22 mouse cellular contexts compared by ENCODE assay signal in the genomic region with DNA sequence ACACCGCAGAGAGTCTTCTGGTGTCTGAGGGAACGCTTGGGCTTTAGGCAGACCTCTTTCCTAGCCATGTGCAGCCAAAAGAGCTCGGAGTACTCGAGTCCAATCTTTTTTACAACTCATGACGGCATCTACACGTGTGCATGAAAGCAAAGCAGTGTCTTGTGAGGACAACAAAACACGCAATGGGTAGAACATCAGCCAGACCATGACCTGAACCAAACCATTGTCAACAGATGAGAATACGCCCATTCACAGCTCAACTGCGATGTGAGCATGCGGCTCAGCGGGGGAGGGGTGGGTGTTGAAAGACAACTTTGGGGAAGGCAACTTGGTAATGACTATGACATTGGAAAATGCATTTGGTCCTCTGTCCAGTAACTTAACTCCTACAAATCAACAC. TPM values are rescaled to one million over a fixed set of nuclear protein-coding genes. Genes with fewer than 3 reads are reported as not detected.
DNase-seq lines count a peak whose midpoint lies in the region; ATAC-seq and TF ChIP-seq lines count a peak whose summit lies in the region.
"Had no signal": no experiment of that assay in that cellular context is flagged by ENCODE, and none has a peak within 500 bp of the region (broad histone marks: within the 10 kb centered on the region; RNA-seq: fewer than 3 reads in every experiment).

No protein-coding gene starts in this region.

- no peak overlapping the region for H3K4me2 ChIP-seq in hindbrain, embryonic 11.5 days (replicated peaks; ENCODE audit: low read depth, low read length)
- H3K4me2 ChIP-seq: heart, embryonic 11.5 days; limb, embryonic 13.5 days; liver, embryonic 12.5 days; midbrain, embryonic 11.5 days had no signal

- no peak for TF ChIP-seq POLR2A in cerebellum, adult 2 months (IDR thresholded peaks at IDR 0.05; ENCODE audit: borderline replicate concordance, insufficient read depth, low read length)

- no peak overlapping the region for H3K9ac ChIP-seq in hindbrain, embryonic 11.5 days (ENCODE audit: low read depth, low read length)
- H3K9ac ChIP-seq: forebrain, postnatal 0 days; limb, embryonic 13.5 days; liver, embryonic 12.5 days had no signal

- H3K4me1 ChIP-seq in cerebellum, adult 2 months (ENCODE audit: control insufficient read depth, insufficient read depth, low read length): peaks cover 9% of the 10 kb centered on the region
- no peaks in the 10 kb centered on the region for H3K4me1 ChIP-seq in hindbrain, embryonic 11.5 days (replicated peaks; ENCODE audit: control insufficient read depth, insufficient read depth, low read length)

- no peaks in the 10 kb centered on the region for H3K9me3 ChIP-seq in hindbrain, embryonic 11.5 days (ENCODE audit: control insufficient read depth, low read length)
- H3K9me3 ChIP-seq: forebrain, embryonic 10.5 days; hindbrain, embryonic 10.5 days; limb, embryonic 13.5 days; liver, embryonic 12.5 days had no signal

- no peaks in the 10 kb centered on the region for H3K27me3 ChIP-seq in cerebellum, adult 2 months (ENCODE audit: control insufficient read depth, insufficient read depth, low read length)
- no peaks in the 10 kb centered on the region for H3K27me3 ChIP-seq in hindbrain, embryonic 11.5 days (ENCODE audit: control insufficient read depth, insufficient read depth, low read length)
- H3K27me3 ChIP-seq: limb, embryonic 13.5 days; liver, embryonic 12.5 days had no signal

- no peak for TF ChIP-seq CTCF in cerebellum, adult 2 months (IDR thresholded peaks at IDR 0.05; ENCODE audit: borderline replicate concordance, insufficient read depth, low read depth, low read length)
- no peak for TF ChIP-seq CTCF in layer of hippocampus, adult 2 months (conservative IDR thresholded peaks at IDR 0.05)

- WGBS in cerebellum, adult 2 months: 80% methylated on average over 11 of the region's 11 CpGs
- 84% methylated on average over 11 of the region's 11 CpGs for WGBS in hindbrain, embryonic 11.5 days

- no peak overlapping the region for H3K4me3 ChIP-seq in cerebellum, adult 2 months (replicated peaks; ENCODE audit: insufficient read depth, low read depth, low read length)
- H3K4me3 ChIP-seq in layer of hippocampus, adult 2 months: no peak overlapping the region
- no peak overlapping the region for H3K4me3 ChIP-seq in hindbrain, embryonic 11.5 days (ENCODE audit: low read depth, low read length)
- H3K4me3 ChIP-seq: forebrain, embryonic 10.5 days; hindbrain, embryonic 10.5 days; limb, embryonic 13.5 days; liver, embryonic 12.5 days had no signal

- peak; percentile 22 to 34 for DNase-seq in cerebellum, adult 2 months
- DNase-seq in layer of hippocampus, adult 2 months (ENCODE audit: low spot score in 2 of 2): peak in 1 of 2 experiments; percentile 31
- no peak for DNase-seq in layer of hippocampus, postnatal 14 days (ENCODE audit: low spot score in 2 of 2)
- peak; percentile 34 for DNase-seq in right cerebral cortex, postnatal 4 days
- no peak for DNase-seq in right cerebral cortex, postnatal 10 days (ENCODE audit: low spot score in 2 of 2)
- DNase-seq in hindbrain, embryonic 11.5 days (ENCODE audit: low spot score): no peak
- no peak for DNase-seq in urinary bladder, adult 2 months (ENCODE audit: low spot score)
- DNase-seq: adrenal gland, postnatal 25 days; cerebellum, adult 11 months; forebrain, postnatal 0 days; lung, adult 18-20 months; lung, postnatal 10 days; thymus, postnatal 36 days had no signal

- H3K36me3 ChIP-seq in hindbrain, embryonic 11.5 days (ENCODE audit: control insufficient read depth, insufficient read depth, low read length): no peaks in the 10 kb centered on the region
- H3K36me3 ChIP-seq: liver, embryonic 12.5 days had no signal

- no peak for ATAC-seq in cerebellum, adult (ENCODE audit: insufficient number of reproducible peaks, low FRiP score, low TSS enrichment)
- ATAC-seq in hindbrain, embryonic 11.5 days (ENCODE audit: low FRiP score): no peak
- ATAC-seq: forebrain, postnatal 0 days; hindbrain, postnatal 0 days; intestine, postnatal 0 days; liver, embryonic 12.5 days had no signal

- H3K27ac ChIP-seq in cerebellum, adult 2 months (ENCODE audit: insufficient read depth, low read length): peak overlapping the region; percentile 61; the same call in 1 of the 2 replicates
- peak overlapping the region; percentile 72 for H3K27ac ChIP-seq in layer of hippocampus, adult 2 months
- no peak overlapping the region for H3K27ac ChIP-seq in hindbrain, embryonic 11.5 days (ENCODE audit: low read depth, low read length)
- H3K27ac ChIP-seq: forebrain, embryonic 10.5 days; hindbrain, embryonic 10.5 days; hindbrain, postnatal 0 days; limb, embryonic 13.5 days; liver, embryonic 12.5 days had no signal

RNA-seq across cellular contexts. Expression of a gene that starts 17.6 kb away (rescaled TPM):
- 123 and 127 TPM in 2 replicates for polyA plus RNA-seq in cerebellum, adult 2 months (2012; rRNA removed)
- 10 to 100 TPM; 52.8 to 54.0 TPM for total RNA-seq in layer of hippocampus, adult 2 months (2021)
- 10 to 100 TPM; 56.2 to 62.6 TPM for total RNA-seq in layer of hippocampus, postnatal 14 days (2021)
- 192 and 221 TPM in 2 replicates for polyA plus RNA-seq in hindbrain, embryonic 11.5 days (2014; fragmentation: Nextera tagmentation; extraction: Ambion mirVana)
- polyA plus RNA-seq in urinary bladder, adult 2 months (2012; rRNA removed): 79.4 and 103 TPM in 2 replicates

RNA-seq across cellular contexts. Expression of a gene that starts 29.4 kb away (rescaled TPM):
- polyA plus RNA-seq in cerebellum, adult 2 months (2012; rRNA removed): 23.0 and 27.2 TPM in 2 replicates
- total RNA-seq in layer of hippocampus, adult 2 months (2021): 10 to 100 TPM; 44.9 to 47.2 TPM
- 10 to 100 TPM; 35.3 to 38.9 TPM for total RNA-seq in layer of hippocampus, postnatal 14 days (2021)
- polyA plus RNA-seq in hindbrain, embryonic 11.5 days (2014; fragmentation: Nextera tagmentation; extraction: Ambion mirVana): 93.9 and 101 TPM in 2 replicates
- 25.8 and 28.5 TPM in 2 replicates for polyA plus RNA-seq in urinary bladder, adult 2 months (2012; rRNA removed)

Comparison
In these comparisons a context has a peak if more than half of its experiments do, and no peak if none do; other contexts are left out.
1. DNase-seq: peak in cerebellum, adult 2 months (2 of 2) and right cerebral cortex, postnatal 4 days (single experiment); none in layer of hippocampus, postnatal 14 days (0 of 2), right cerebral cortex, postnatal 10 days (0 of 2), hindbrain, embryonic 11.5 days (single experiment) and urinary bladder, adult 2 months (single experiment).